Mouse (Mus musculus) yolk sac, embryonic 10.5 days (tissue): ENCODE data around the gene Ccr9.
"Not testable (repeated sequence)": the region's sequence is repeated elsewhere in the genome, so short reads cannot be mapped to it uniquely, and the experiment has no call there.

Experiments
- DNase-seq: peaks from one replicate; pipeline ENCODE4 v3.0.0-alpha.2; 2017; ENCODE audit warnings: low spot score

The Ccr9 gene

GRCm38 (mm10) chr9:123678327-123679105 lies at the start of gene Ccr9, which contains the start of gene Slc6a20a:
Ccr9 (plus strand) TSS chr9:123678439.
Slc6a20a (minus strand) TSS chr9:123678885.
- peak; percentile 17 for DNase-seq

GRCm38 (mm10) chr9:123631666-123632065 lies 46.6 kb upstream of the Ccr9 start:
- DNase-seq = no peak

GRCm38 (mm10) chr9:123632281-123632680 lies 46.0 kb upstream of the Ccr9 start, which contains the start of gene Slc6a20b:
Slc6a20b (minus strand) TSS chr9:123632565.
- peak; percentile 13 for DNase-seq

- no peak for DNase-seq
Observed at GRCm38 (mm10) chr9:123632993-123633392, 45.2 kb upstream of the Ccr9 start.

GRCm38 (mm10) chr9:123636771-123637170 lies 41.5 kb upstream of the Ccr9 start:
- DNase-seq = no peak

GRCm38 (mm10) chr9:123638231-123638630 lies 40.0 kb upstream of the Ccr9 start:
- DNase-seq = no peak

- DNase-seq = no peak
Observed at GRCm38 (mm10) chr9:123638668-123639089, 39.6 kb upstream of the Ccr9 start.

- DNase-seq = no peak
Observed at GRCm38 (mm10) chr9:123640106-123640505, 38.1 kb upstream of the Ccr9 start.

- no peak for DNase-seq
Observed at GRCm38 (mm10) chr9:123649785-123650511, 28.3 kb upstream of the Ccr9 start.

- no peak for DNase-seq
Observed at GRCm38 (mm10) chr9:123651369-123651768, 26.9 kb upstream of the Ccr9 start.

- no peak for DNase-seq
Observed at GRCm38 (mm10) chr9:123657457-123657856, 20.8 kb upstream of the Ccr9 start.

GRCm38 (mm10) chr9:123658981-123659380 lies 19.3 kb upstream of the Ccr9 start:
- no peak for DNase-seq

GRCm38 (mm10) chr9:123659986-123660676 lies 18.1 kb upstream of the Ccr9 start:
- not testable (repeated sequence) for DNase-seq

GRCm38 (mm10) chr9:123665645-123666044 lies 12.6 kb upstream of the Ccr9 start:
- DNase-seq = no peak

GRCm38 (mm10) chr9:123679198-123679597 lies 959 bp downstream of the Ccr9 start:
- DNase-seq = no peak

- DNase-seq = no peak
Observed at GRCm38 (mm10) chr9:123683704-123684103, 5.5 kb downstream of the Ccr9 start.

GRCm38 (mm10) chr9:123686206-123686605 lies 8.0 kb downstream of the Ccr9 start:
- DNase-seq = no peak

- DNase-seq = no peak
Observed at GRCm38 (mm10) chr9:123688227-123688626, 10.0 kb downstream of the Ccr9 start.

- DNase-seq = no peak
Observed at GRCm38 (mm10) chr9:123695634-123696302, 17.5 kb downstream of the Ccr9 start.

GRCm38 (mm10) chr9:123701822-123702221 lies 23.6 kb downstream of the Ccr9 start:
- no peak for DNase-seq

- DNase-seq = no peak
Observed at GRCm38 (mm10) chr9:123709226-123709625, 31.0 kb downstream of the Ccr9 start.

- DNase-seq = no peak
Observed at GRCm38 (mm10) chr9:123713111-123713510, 34.9 kb downstream of the Ccr9 start.
